Mouse (Mus musculus) granulocyte monocyte progenitor cell, adult 5-6 weeks (primary cell): ENCODE measurements at regions not wholly inside any gene's neighbourhood (a gene's known extent, or its start where the extent isn't known, plus 50 kb on each side); places are given as distances from the start of the nearest gene placed in this dataset.

ENCODE experiments used
- ATAC-seq: replicated peaks from 2 replicates; pipeline ENCODE4 v1.8.0; 2016; ENCODE audit warnings: mild to moderate bottlenecking, moderate TSS enrichment, inconsistent platforms; ENCODE audit not compliant: poor library complexity, severe bottlenecking

DNA sequence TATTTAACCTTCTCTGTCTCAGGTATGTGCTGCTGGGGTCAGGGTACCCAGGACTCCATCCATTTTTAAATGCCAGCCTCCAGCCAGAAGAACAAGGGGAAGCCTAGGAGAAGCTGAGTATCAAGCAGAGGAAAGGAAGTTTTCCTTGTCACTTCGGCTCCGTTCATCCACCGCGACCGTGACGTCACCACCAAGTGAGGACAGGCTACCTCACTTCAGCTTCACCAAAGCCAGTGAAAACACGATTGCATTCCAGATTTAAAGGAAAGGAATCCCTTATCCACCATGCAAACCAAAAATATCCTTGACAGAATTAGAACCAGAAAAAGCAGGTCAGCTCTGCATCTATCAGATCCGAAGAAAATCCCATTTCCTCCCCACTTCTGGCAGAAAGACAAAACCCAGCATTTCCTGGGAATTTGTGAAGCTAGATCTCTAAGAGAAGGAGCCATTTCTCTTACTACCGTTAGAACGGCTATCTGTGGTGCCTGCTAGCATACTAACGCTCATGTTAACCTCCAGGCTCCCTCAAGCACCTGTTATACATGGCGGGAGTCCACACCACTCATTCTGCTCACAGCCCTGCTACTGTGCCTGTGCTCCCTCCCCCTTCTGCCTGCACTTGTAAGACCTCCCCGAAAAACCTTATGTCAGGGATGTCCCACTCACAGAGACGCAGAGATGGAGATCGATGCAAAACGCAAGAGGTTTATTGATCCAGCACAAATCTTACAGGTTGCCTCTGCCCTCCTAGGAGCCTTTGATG lies 133.4 kb downstream of the Qrsl1 start:
- ATAC-seq, result no peak

DNA sequence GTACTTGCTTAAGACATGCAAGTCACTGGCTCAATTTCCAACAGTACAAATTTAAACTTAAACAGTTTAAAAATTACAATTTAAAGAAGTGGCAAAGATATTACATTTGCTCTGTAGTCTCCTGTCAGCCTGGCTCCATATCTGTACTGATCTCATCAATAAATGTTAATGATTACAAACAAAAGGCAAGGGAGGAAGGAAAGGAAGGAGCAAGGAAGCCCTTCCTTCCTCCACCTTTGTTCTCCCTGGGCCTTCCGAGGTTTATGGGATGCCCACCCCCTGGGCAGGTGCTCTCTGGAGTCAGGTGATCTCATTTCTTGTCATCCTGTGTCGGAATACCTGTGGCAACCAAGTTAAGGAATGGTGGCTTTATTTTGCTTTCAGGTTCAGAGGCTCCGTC lies 132.5 kb downstream of the Qrsl1 start:
- no peak for ATAC-seq

DNA sequence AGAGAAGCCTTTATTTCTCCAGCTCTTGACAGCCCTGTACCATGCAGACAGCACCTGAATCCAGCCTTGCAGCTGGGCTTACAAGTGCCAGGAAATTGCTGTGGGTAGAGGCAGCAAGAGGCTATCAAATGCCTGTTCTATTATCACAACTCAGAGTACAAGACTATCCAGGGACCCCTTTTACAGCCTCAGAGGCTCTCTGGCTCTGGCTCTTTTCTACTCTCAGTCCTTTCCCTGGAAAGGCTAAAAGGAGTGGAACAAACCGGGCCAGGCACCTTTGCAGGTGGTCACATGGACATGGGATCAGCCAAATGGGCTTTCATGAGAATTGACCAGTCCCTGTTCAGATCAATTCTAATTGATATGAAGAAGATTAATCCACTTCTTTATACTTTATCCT lies 125.7 kb downstream of the Qrsl1 start:
- ATAC-seq, result no peak

DNA sequence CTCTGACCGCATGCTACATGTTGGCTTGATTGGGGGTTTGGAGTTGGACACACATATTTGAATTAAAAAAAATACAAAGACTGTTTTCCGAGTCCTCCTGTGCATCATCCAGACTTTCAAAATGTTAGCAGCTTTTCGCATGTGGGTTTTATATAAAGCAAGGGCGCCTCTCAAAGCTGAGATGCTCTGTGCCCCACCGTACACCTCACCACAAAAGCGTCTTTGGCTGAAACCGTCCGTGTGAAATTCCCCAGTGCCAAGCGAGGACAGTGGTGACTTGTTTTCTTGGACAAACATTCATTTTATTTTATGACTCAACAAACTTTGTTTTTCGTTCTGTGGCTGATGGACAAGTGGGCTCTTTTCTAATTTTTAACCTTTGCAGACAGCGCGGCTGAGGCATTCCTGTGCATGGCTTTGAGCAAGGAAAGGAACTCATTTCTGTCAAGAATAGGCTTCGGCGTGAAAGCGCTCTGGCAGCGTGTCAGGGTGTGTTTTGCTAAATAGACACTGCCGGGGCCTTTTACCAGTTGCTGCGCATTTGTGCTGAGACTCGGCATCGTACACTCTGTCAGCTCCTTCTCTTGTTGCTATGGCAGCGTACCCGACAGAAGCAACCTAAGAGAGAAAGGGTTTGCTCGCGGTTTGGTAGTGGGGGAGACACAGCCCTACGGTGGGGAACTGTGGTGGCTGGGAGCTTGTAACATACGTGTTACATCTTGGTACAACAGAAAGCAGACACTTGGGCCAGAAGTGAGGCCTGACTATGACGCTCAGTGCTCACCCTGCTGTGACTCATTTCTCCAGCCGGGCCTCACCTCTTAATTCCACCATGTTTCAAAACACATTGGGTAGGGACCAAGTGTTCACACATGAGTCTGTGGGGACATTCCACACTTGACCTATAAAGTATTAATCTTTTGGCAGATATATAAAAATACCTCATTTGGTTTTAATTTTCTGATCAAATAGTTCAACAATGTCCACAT lies 123.6 kb downstream of the Qrsl1 start:
- ATAC-seq, result no peak

DNA sequence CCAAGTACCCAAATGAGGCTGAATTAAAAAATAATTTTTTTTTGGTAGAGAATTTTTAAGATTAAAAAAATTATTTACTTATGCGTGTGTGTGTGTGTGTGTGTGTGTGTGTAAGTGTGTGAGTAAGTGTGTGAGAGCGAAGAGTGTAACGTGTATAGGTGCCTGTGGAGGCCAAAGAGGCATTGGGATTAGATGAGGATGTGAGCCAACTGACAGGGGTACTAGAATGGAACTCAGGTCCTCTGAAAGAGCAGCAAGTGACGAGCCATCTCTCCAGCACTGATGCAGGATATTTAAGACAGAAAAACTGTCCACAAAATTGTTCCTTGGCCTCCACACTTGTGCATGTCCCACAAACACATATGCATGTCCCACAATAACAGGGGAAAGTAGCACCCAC lies 121.0 kb downstream of the Qrsl1 start:
- no peak for ATAC-seq

DNA sequence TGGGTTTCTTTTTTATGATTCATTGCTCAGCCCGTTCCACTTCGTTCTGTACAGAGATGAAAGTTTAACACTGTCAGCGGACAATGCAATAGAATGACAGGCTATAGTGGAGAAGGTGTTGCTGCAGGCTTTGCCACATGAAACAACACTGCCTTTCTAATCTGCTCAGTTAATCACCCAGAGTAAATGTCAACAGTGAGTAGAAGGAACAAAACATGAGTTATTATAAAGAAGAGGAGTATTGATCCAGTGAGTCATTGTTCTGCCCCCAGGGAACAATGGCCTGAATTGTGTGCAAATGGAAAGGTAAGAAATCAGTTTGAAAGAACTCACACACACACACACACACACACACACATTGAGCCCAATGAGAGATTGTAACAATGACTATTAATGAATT lies 118.2 kb downstream of the Qrsl1 start:
- ATAC-seq, result no peak

DNA sequence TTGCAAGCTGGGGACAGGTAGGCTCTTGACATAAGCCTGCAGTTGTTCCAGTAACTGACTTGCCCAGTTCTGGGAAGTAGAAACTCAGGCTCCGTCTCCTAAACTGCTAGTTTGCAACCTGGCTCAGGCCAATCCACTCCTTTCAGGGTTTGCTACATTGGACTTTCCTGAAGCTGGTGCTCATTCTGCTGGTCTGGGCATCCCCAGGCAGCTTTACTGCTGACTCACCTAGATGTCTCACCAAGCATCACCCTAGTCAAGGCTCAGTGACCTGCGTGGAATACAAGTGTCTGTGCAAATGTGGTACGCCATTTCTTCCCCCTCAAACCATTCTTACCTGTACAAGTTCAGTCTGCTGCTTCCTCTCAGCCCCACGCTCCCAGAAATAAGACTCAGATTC lies 110.8 kb downstream of the Qrsl1 start:
- no peak for ATAC-seq

DNA sequence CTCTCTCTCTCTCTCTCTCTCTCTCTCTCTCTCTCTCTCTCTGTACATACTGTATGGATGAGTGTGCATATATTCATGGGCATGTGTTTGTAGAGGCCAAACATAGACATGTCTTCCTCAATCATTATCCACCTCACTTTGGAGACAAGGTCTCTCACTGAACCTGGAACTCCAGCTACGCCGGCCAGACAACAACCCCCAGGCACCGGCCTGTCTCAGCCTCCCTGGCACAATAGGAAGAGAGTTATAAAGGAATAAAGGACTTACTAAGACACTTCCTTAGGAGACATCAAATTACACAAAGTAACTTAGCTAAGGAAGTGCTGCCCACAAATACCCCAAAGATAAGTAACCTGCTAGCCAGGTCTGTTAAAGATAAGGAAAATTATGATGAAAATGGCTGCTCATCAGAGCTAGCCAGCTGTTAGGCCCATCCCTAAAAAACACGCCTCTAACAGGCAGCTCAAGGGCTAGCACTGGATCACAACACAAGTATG lies 110.0 kb downstream of the Qrsl1 start:
- no peak for ATAC-seq

DNA sequence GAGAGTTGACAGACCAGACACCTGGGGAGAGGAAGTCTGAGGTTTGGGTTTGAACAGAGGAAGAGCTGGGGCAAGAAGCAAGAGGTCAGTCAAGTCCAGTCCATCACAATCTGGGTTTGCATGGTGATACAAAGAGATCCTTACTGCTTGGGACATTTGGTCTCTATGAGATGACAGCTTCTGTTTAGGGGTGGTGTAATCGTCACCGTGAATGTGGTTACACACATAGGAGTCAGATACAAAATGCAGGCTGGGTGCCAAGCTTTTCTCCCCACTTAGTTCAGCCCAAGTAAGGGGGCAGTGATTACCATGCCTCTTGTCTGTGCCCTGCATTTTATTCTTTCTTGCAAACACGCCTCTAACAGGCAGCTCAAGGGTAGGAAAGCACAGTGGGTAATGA lies 108.9 kb downstream of the Qrsl1 start:
- ATAC-seq, result no peak

DNA sequence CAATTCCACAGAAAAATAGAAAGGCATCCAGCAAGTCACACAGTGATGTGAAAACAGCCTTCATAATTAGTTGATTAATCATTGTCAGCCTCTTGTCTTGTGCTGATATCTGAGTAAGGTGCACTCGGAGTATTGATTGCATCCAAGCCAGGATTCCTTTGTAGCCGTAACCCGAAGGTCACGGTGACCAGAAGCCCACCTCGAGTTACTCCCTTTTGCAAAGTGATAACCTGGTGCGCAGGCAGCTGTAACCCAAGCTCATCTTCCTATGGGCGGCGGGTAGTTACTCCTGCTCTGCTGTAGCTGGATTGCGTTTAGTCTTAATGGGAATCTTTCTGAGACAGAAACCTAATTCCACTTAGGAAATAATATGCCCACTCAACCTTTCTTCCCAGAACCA lies 107.0 kb downstream of the Qrsl1 start:
- no peak for ATAC-seq

DNA sequence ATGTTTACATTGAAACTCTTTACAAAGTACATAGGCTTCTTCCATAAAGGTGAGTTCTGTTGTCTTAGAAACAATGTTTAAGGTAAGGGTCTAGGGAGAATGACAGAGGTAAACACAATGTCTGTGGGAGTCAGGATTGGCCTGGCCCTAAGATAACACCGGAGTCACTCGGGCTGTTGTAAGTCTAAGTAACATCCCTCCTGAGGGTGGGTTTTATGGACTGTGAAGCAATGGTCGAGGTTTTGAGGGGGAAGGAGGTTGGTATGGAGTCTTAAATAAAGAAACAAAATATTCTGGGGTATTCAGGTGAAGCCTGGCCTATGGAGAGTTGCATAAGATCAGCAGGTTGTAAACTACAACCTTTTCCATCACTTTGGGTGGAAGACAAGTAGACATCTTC lies 101.5 kb downstream of the Qrsl1 start:
- no peak for ATAC-seq

DNA sequence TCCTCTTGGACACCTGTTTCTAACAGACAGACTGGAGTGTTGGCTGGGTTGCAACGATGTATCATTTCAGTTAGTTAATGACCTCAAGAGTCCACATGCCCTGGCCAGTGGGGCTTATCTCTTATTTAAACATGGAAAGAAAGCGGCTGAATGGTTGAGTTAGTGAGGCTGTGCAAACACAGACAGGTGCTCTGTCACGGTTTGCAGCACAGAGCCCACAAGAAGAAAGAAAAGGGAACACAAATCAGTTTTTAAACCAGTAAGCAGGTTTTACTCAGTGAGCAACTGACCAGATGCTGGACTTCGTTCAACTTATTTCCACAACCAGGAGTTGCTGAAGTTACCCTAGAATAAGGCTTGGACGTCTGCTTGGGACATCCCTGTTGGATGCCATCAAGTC lies 86.3 kb downstream of the Qrsl1 start:
- no peak for ATAC-seq

DNA sequence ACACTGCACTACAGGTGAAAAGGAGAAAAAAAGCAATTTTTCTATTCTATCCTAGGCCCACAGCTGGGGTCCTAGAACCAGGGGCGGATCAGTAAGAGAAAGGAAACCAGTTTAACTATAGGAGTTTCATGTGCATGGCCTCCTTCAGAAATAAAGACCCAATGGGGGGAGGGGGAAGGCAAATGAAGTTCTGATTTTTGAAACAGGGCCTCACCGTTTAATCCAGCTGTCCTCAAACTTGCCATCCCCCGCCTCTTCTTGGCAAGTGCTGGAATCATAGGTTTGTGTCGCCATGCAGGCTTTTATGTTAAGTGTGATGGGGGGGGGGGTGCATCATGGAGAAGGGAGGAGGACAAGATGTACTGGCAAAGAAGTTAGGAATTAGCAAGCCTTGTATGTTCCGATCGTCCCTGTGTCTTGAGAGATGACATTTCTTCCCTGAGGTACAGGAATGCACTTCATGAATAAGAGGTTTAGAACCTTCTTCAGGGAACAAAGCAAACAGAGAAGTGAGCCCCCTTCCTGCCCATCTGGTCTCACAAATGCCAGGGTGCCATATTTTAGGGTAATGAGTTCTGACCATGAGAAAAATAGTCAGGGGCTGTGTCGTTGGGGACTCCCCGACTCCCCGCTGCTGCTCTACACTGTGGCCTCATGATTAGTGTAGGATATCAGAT lies 83.9 kb downstream of the Qrsl1 start:
- no peak for ATAC-seq

DNA sequence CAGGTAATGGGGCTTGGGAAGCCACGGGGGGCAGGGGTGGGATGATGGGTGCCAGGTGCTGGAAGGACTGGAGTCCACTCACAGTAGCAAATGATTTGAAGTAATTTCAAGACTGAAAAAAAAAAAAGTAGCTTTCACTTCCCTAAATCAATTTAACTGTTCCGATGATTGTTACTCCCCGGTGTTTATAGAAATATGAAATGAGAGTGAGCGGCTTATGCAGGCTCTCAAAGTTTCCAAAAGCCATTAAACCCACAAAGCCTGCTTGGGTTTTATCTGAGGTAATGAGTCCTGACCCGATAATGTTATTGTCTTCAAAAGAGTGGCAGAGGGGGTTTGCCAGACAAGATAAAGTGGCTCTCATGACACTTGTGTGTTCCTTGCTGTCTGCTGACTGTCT lies 82.9 kb downstream of the Qrsl1 start:
- ATAC-seq, result peak; percentile 62

DNA sequence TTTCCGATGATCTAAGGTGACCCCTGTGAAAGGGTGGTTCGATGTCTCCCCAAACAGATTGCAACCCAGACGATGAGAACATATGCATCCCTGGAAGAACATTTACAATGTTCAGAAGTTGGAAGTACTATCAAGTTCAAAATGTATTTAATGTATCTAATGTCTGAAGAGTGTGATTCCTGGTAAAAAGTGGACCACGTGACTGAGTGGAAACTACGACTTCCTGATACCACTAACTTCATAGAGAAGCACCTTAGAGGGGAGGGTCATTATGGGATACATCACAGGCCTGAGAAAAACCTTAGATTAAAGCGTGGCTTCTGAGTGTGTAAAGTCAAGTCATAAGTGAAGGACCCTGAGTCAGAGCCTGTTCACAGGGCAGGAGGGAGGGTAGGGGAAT lies 82.1 kb downstream of the Qrsl1 start:
- ATAC-seq, result no peak

DNA sequence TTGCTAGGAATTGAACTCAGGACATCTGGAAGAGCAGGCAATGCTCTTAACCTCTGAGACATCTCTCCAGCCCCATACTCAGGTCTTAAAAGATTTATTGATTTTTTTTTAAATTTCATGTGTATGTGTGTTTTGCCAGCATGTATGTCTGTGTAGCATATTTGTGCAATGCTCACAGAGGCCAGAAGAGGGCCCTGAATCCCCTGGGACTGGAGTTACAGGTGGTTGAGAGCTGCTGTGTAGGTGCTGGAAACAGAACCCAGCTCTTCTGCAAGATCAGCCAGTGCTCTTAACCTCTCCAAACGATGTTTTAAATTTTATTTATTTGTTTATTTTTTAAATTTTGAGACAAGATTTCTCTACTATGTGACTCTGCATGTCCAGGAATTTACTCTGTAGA lies 78.9 kb downstream of the Qrsl1 start:
- no peak for ATAC-seq

DNA sequence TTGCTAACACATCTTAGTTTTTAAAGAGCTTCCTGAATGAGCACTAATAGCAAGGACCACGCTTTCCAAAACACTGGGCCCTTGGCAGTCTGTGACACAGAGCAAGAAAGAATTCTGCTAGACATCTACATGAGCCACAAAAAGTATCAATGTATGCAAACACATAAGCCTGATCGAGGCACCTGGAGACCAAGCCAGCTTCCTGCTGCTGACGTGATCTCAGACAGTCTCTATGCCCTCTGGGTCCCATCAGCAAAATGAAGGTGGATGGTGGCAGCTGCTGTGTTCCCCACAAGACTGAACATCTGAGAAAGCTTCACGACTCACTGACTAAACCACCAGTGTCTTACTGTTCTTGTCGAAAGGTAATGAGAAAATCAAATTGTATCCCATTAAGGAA lies 77.5 kb downstream of the Qrsl1 start:
- ATAC-seq, result no peak
